Mouse (Mus musculus): ENCODE measurements around the gene Gmpr2.
A peak's percentile ranks its signal among the peaks of the same experiment; 100 is the strongest.

Gmpr2 gene

GRCm38 (mm10) chr14:55724411-55724871, 52.7 kb downstream of the Gmpr2 start:
- DNase-seq (ENCODE audit: low spot score in 2 of 2) = peak in 1 of 2 experiments; percentile 53

- no peak for DNase-seq (ENCODE audit: low spot score in 2 of 2)
These were observed 54.5 kb downstream of the Gmpr2 start for GRCm38 (mm10) chr14:55726261-55726660.

DNA sequence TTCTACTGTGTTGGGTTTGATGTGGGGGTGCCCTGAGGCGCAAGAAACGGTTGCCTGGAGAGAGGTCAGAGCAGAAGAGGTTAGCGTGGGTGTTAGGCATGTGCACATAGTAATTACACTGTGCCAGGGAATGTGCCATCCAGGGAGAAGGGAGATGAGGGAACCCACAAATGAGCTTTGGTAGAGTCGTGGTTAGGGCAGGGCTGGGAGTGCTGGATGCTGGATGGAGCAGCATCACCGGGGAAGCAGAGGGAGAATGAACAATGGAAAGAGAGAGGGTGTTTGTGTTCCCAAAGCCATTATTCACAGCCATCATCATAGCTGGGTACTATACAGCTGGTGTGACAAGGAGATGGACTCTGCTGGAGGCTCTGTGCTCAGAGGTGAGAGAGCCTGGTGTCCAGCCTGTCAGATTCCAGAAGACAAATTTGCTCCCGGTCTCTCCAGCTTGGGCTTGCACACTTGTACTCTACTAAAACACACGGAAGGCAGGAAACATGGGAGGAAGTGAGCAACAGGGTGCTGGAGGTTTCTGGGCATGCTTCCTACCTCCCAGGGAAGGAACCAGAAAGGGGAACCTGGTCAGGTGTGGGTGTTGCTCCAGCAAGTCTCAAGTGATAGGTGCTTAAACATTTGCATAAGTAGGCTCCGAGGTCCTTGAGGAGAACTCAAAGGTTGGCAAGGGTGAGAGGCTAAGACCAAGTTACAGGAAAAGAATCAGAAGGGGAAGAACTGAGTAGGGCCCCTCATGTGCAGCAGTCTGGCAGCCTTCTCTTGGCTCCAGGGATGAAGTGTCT, 56.3 kb downstream of the Gmpr2 start:
- DNase-seq (ENCODE audit: low spot score in 2 of 2) = no peak
